Mouse (Mus musculus): ENCODE results near the gene Tshb. TPM values are rescaled to one million over a fixed set of nuclear protein-coding genes. Genes with fewer than 3 reads are reported as not detected.
A peak's percentile ranks its signal among the peaks of the same experiment; 100 is the strongest.

The Tshb gene
- polyA plus RNA-seq, 1 experiment from 2014 or later: 0.13 TPM

- 94% methylated on average over 3 of the region's 3 CpGs for WGBS
- Histone ChIP-seq H3K36me3 (no peaks in the 10 kb centered on the region; the same call in 1 of the 2 replicates), H3K27ac (replicated peaks) (no peak overlapping the region), H3K9me3 (no peaks in the 10 kb centered on the region), H3K9ac (no peak overlapping the region), H3K27me3 (no peaks in the 10 kb centered on the region), H3K4me1 (replicated peaks) (no peaks in the 10 kb centered on the region), H3K4me3 (no peak overlapping the region), H3K4me2 (no peak overlapping the region)
- no peak for ATAC-seq (ENCODE audit: low FRiP score, low read depth)
These were observed 31.0 kb downstream of the Tshb start for GRCm38 (mm10) chr3:102751536-102751935.

GRCm38 (mm10) chr3:102751136-102751535, 31.4 kb downstream of the Tshb start:
- no peaks in the 10 kb centered on the region; the same call in 1 of the 2 replicates for H3K36me3 ChIP-seq
- ATAC-seq (ENCODE audit: low FRiP score, low read depth): no peak
- no peaks in the 10 kb centered on the region for H3K27me3 ChIP-seq
- no peak overlapping the region for H3K9ac ChIP-seq
- 84% methylated on average over 5 of the region's 5 CpGs for WGBS
- H3K4me2 ChIP-seq: no peak overlapping the region
- H3K4me3 ChIP-seq: no peak overlapping the region
- no peaks in the 10 kb centered on the region for H3K9me3 ChIP-seq
- H3K27ac ChIP-seq (replicated peaks): no peak overlapping the region
- H3K4me1 ChIP-seq (replicated peaks): no peaks in the 10 kb centered on the region

- ATAC-seq (ENCODE audit: low FRiP score, low read depth): no peak
- Histone ChIP-seq H3K4me1 (replicated peaks) (peaks cover 10% of the 10 kb centered on the region), H3K9ac (no peak overlapping the region), H3K4me3 (no peak overlapping the region), H3K27me3 (no peaks in the 10 kb centered on the region), H3K27ac (replicated peaks) (no peak overlapping the region), H3K9me3 (no peaks in the 10 kb centered on the region), H3K4me2 (no peak overlapping the region), H3K36me3 (no peaks in the 10 kb centered on the region; the same call in 1 of the 2 replicates)
- WGBS: 90% methylated on average over 5 of the region's 5 CpGs
These were observed 33.8 kb downstream of the Tshb start for GRCm38 (mm10) chr3:102748686-102749085.

GRCm38 (mm10) chr3:102748038-102748437, 34.5 kb downstream of the Tshb start:
- H3K9ac ChIP-seq: no peak overlapping the region
- ATAC-seq (ENCODE audit: low FRiP score, low read depth): no peak
- peaks cover 17% of the 10 kb centered on the region for H3K4me1 ChIP-seq (replicated peaks)
- no peak overlapping the region for H3K27ac ChIP-seq (replicated peaks)
- no peak overlapping the region for H3K4me2 ChIP-seq
- H3K36me3 ChIP-seq: no peaks in the 10 kb centered on the region; the same call in 1 of the 2 replicates
- no peaks in the 10 kb centered on the region for H3K27me3 ChIP-seq
- no peak overlapping the region for H3K4me3 ChIP-seq
- no peaks in the 10 kb centered on the region for H3K9me3 ChIP-seq
- 63% methylated on average over 3 of the region's 3 CpGs for WGBS

GRCm38 (mm10) chr3:102746174-102746573, 36.3 kb downstream of the Tshb start:
- Histone ChIP-seq H3K4me2 (no peak overlapping the region), H3K27me3 (no peaks in the 10 kb centered on the region), H3K27ac (replicated peaks) (no peak overlapping the region), H3K36me3 (no peaks in the 10 kb centered on the region; the same call in 1 of the 2 replicates), H3K9ac (no peak overlapping the region), H3K9me3 (no peaks in the 10 kb centered on the region), H3K4me1 (replicated peaks) (peaks cover 18% of the 10 kb centered on the region), H3K4me3 (no peak overlapping the region)
- WGBS: 92% methylated on average over 4 of the region's 4 CpGs
- ATAC-seq (ENCODE audit: low FRiP score, low read depth): no peak

- Histone ChIP-seq H3K27me3 (no peaks in the 10 kb centered on the region), H3K4me2 (no peak overlapping the region), H3K9me3 (no peaks in the 10 kb centered on the region), H3K36me3 (no peaks in the 10 kb centered on the region), H3K4me3 (no peak overlapping the region), H3K4me1 (replicated peaks) (peaks cover 18% of the 10 kb centered on the region), H3K27ac (replicated peaks) (no peak overlapping the region), H3K9ac (no peak overlapping the region)
- no peak for ATAC-seq (ENCODE audit: low FRiP score, low read depth)
- 49% methylated on average over 5 of the region's 5 CpGs for WGBS
These were observed 37.9 kb downstream of the Tshb start for GRCm38 (mm10) chr3:102744657-102745056.

GRCm38 (mm10) chr3:102743781-102744471, 38.6 kb downstream of the Tshb start:
- Histone ChIP-seq H3K36me3 (no peaks in the 10 kb centered on the region), H3K27me3 (no peaks in the 10 kb centered on the region), H3K9me3 (no peaks in the 10 kb centered on the region), H3K4me2 (no peak overlapping the region), H3K27ac (replicated peaks) (peak overlapping the region; percentile 31; the same call in 1 of the 2 replicates), H3K9ac (no peak overlapping the region), H3K4me3 (no peak overlapping the region), H3K4me1 (replicated peaks) (peaks cover 18% of the 10 kb centered on the region)
- no peak for ATAC-seq (ENCODE audit: low FRiP score, low read depth)
- 72% methylated on average over 9 of the region's 9 CpGs for WGBS

- Histone ChIP-seq H3K4me2 (no peak overlapping the region), H3K4me3 (no peak overlapping the region), H3K4me1 (replicated peaks) (peaks cover 23% of the 10 kb centered on the region), H3K36me3 (no peaks in the 10 kb centered on the region), H3K9me3 (no peaks in the 10 kb centered on the region), H3K27me3 (no peaks in the 10 kb centered on the region), H3K27ac (replicated peaks) (peak overlapping the region; percentile 31; the same call in 1 of the 2 replicates), H3K9ac (no peak overlapping the region)
- 55% methylated on average over 4 of the region's 4 CpGs for WGBS
- ATAC-seq (ENCODE audit: low FRiP score, low read depth): no peak
These were observed 39.3 kb downstream of the Tshb start for GRCm38 (mm10) chr3:102743202-102743601.

- H3K9me3 ChIP-seq: no peaks in the 10 kb centered on the region
- peaks cover 27% of the 10 kb centered on the region for H3K4me1 ChIP-seq (replicated peaks)
- no peak overlapping the region for H3K4me2 ChIP-seq
- no peak overlapping the region for H3K4me3 ChIP-seq
- no peak for ATAC-seq (ENCODE audit: low FRiP score, low read depth)
- H3K27me3 ChIP-seq: no peaks in the 10 kb centered on the region
- H3K27ac ChIP-seq (replicated peaks): no peak overlapping the region
- H3K36me3 ChIP-seq: no peaks in the 10 kb centered on the region
- 66% methylated on average over 4 of the region's 4 CpGs for WGBS
- H3K9ac ChIP-seq: no peak overlapping the region
These were observed 39.8 kb downstream of the Tshb start for GRCm38 (mm10) chr3:102742725-102743124.

GRCm38 (mm10) chr3:102738926-102739325, 43.6 kb downstream of the Tshb start:
- WGBS: 64% methylated on average over 6 of the region's 6 CpGs
- no peaks in the 10 kb centered on the region for H3K9me3 ChIP-seq
- H3K4me1 ChIP-seq (replicated peaks): peaks cover 43% of the 10 kb centered on the region
- H3K9ac ChIP-seq: no peak overlapping the region
- ATAC-seq (ENCODE audit: low FRiP score, low read depth): no peak
- no peaks in the 10 kb centered on the region for H3K27me3 ChIP-seq
- no peak overlapping the region for H3K4me2 ChIP-seq
- H3K27ac ChIP-seq (replicated peaks): no peak overlapping the region
- H3K4me3 ChIP-seq: no peak overlapping the region
- H3K36me3 ChIP-seq: no peaks in the 10 kb centered on the region

GRCm38 (mm10) chr3:102738161-102738901, 44.2 kb downstream of the Tshb start:
- WGBS: 79% methylated on average over 10 of the region's 10 CpGs
- no peak for ATAC-seq (ENCODE audit: low FRiP score, low read depth)
- H3K27ac ChIP-seq (replicated peaks): no peak overlapping the region

GRCm38 (mm10) chr3:102737106-102737505, 45.4 kb downstream of the Tshb start:
- Histone ChIP-seq H3K9ac (no peak overlapping the region), H3K4me1 (replicated peaks) (peaks cover 35% of the 10 kb centered on the region), H3K4me2 (no peak overlapping the region; the same call in 1 of the 2 replicates), H3K27me3 (no peaks in the 10 kb centered on the region), H3K4me3 (no peak overlapping the region), H3K9me3 (no peaks in the 10 kb centered on the region), H3K36me3 (no peaks in the 10 kb centered on the region), H3K27ac (replicated peaks) (no peak overlapping the region)
- 71% methylated on average over 6 of the region's 6 CpGs for WGBS
- ATAC-seq (ENCODE audit: low FRiP score, low read depth): no peak

More at GRCm38 (mm10) chr3:102738161-102738901, 44.2 kb downstream of the Tshb start:
- H3K9ac ChIP-seq: no peak overlapping the region
- peaks cover 39% of the 10 kb centered on the region for H3K4me1 ChIP-seq (replicated peaks)
- H3K9me3 ChIP-seq: no peaks in the 10 kb centered on the region
- H3K27me3 ChIP-seq: no peaks in the 10 kb centered on the region
- no peaks in the 10 kb centered on the region for H3K36me3 ChIP-seq
- H3K4me3 ChIP-seq: no peak overlapping the region
- H3K4me2 ChIP-seq: no peak overlapping the region

Data from hindbrain, embryonic 15.5 days (tissue).